Mouse (Mus musculus) embryonic facial prominence, embryonic 10.5 days (tissue): ENCODE results near the gene Slc25a3. TPM values are rescaled to one million over a fixed set of nuclear protein-coding genes. Genes with fewer than 3 reads are reported as not detected.
A peak's percentile ranks its signal among the peaks of the same experiment; 100 is the strongest.

Experiments used
- DNase-seq: peaks from one replicate; pipeline ENCODE4 v3.0.0-alpha.2; 2017; ENCODE audit warnings: low spot score
- H3K27ac ChIP-seq: fragments of 300-500 bp; sonication (generic); replicated peaks from 2 replicates; pipeline ENCODE4 v1.5.1; 2016; ENCODE audit warnings: mild to moderate bottlenecking
- H3K27me3 ChIP-seq: fragments of 300-500 bp; sonication (generic); replicated peaks from 2 replicates; pipeline ENCODE4 v1.6.1; 2016; ENCODE audit warnings: low read depth, mild to moderate bottlenecking; ENCODE audit not compliant: poor library complexity, severe bottlenecking
- H3K36me3 ChIP-seq: fragments of 300-500 bp; sonication (generic); replicated peaks from 2 replicates; pipeline ENCODE4 v1.6.1; 2016; ENCODE audit warnings: mild to moderate bottlenecking, moderate library complexity
- H3K4me1 ChIP-seq: fragments of 300-500 bp; sonication (generic); 2 replicates; pipeline ENCODE4 v1.6.1; 2016
- H3K4me3 ChIP-seq: fragments of 300-500 bp; sonication (generic); 2 replicates; pipeline ENCODE4 v1.5.1; 2016; ENCODE audit warnings: mild to moderate bottlenecking, moderate library complexity
- H3K9me3 ChIP-seq: fragments of 300-500 bp; sonication (generic); 2 replicates; pipeline ENCODE4 v1.6.1; 2016; ENCODE audit warnings: mild to moderate bottlenecking
- WGBS: fragments of 180-500 bp; shearing (Covaris S2); methylation state at CpG from one replicate; pipeline ENCODE4 v1.1.7; 2016; 5-methylcytosine and 5-hydroxymethylcytosine counted together
- polyA plus RNA-seq: library from polyadenylated mRNA; unstranded; fragments of >200 nt; fragmentation: Nextera tagmentation; extraction: Ambion mirVana; gene quantifications from 2 replicates; pipeline ENCODE4 v1.2.1, GENCODE M21; 2016

Gene Slc25a3
- polyA plus RNA-seq: 397 and 400 TPM in 2 replicates

GRCm38 (mm10) chr10:91123828-91124822 is at the start of gene Slc25a3:
Slc25a3 (minus strand) TSS chr10:91124059.
- peak; percentile 98 for DNase-seq
- Histone ChIP-seq H3K9me3 (no peaks in the 10 kb centered on the region), H3K27me3 (no peaks in the 10 kb centered on the region), H3K27ac (peak within 1 kb of the TSS; percentile 95), H3K4me3 (peak within 1 kb of the TSS; percentile 98), H3K4me1 (peaks cover 18% of the 10 kb centered on the region), H3K36me3 (peaks cover 33% of the 10 kb centered on the region)
- WGBS: 14% methylated on average over 59 of the region's 59 CpGs

GRCm38 (mm10) chr10:91172329-91173100 is 48.7 kb upstream of the Slc25a3 start:
- peaks cover 16% of the 10 kb centered on the region for H3K36me3 ChIP-seq
- 87% methylated on average over 14 of the region's 14 CpGs for WGBS
- peaks cover 20% of the 10 kb centered on the region for H3K4me1 ChIP-seq
- peak overlapping the region; percentile 100 for H3K27ac ChIP-seq
- no peaks in the 10 kb centered on the region for H3K27me3 ChIP-seq
- peak overlapping the region; percentile 96 for H3K4me3 ChIP-seq
- DNase-seq: no peak
- no peaks in the 10 kb centered on the region for H3K9me3 ChIP-seq

- under 1% methylated on average over 68 of the region's 68 CpGs for WGBS
- H3K9me3 ChIP-seq: no peaks in the 10 kb centered on the region
- peak overlapping the region; percentile 96 for H3K4me3 ChIP-seq
- peaks cover 28% of the 10 kb centered on the region for H3K4me1 ChIP-seq
- H3K27me3 ChIP-seq: no peaks in the 10 kb centered on the region
- peak overlapping the region; percentile 100 for H3K27ac ChIP-seq
- DNase-seq: peak; percentile 96
- peaks cover 23% of the 10 kb centered on the region for H3K36me3 ChIP-seq
Measured at GRCm38 (mm10) chr10:91171455-91172328, 47.8 kb upstream of the Slc25a3 start.

GRCm38 (mm10) chr10:91171041-91171440 is 47.2 kb upstream of the Slc25a3 start:
- under 1% methylated on average over 59 of the region's 59 CpGs for WGBS
- Histone ChIP-seq H3K36me3 (peaks cover 29% of the 10 kb centered on the region), H3K4me3 (peak overlapping the region; percentile 96), H3K27ac (peak overlapping the region; percentile 100), H3K9me3 (no peaks in the 10 kb centered on the region), H3K4me1 (peaks cover 28% of the 10 kb centered on the region), H3K27me3 (no peaks in the 10 kb centered on the region)
- no peak for DNase-seq

- H3K27me3 ChIP-seq: no peaks in the 10 kb centered on the region
- peaks cover 28% of the 10 kb centered on the region for H3K4me1 ChIP-seq
- peaks cover 36% of the 10 kb centered on the region for H3K36me3 ChIP-seq
- peak overlapping the region; percentile 100 for H3K27ac ChIP-seq
- DNase-seq: peak; percentile 90
- H3K9me3 ChIP-seq: no peaks in the 10 kb centered on the region
- under 1% methylated on average over 50 of the region's 50 CpGs for WGBS
- H3K4me3 ChIP-seq: peak overlapping the region; percentile 96
Measured at GRCm38 (mm10) chr10:91170143-91170941, 46.5 kb upstream of the Slc25a3 start.

GRCm38 (mm10) chr10:91169414-91170065 is 45.7 kb upstream of the Slc25a3 start:
- Histone ChIP-seq H3K27me3 (no peaks in the 10 kb centered on the region), H3K27ac (peak overlapping the region; percentile 100), H3K36me3 (peaks cover 44% of the 10 kb centered on the region), H3K4me1 (peaks cover 28% of the 10 kb centered on the region), H3K4me3 (peak overlapping the region; percentile 96), H3K9me3 (no peaks in the 10 kb centered on the region)
- WGBS: 49% methylated on average over 17 of the region's 17 CpGs
- no peak for DNase-seq

- Histone ChIP-seq H3K27ac (no peak overlapping the region), H3K4me3 (peak overlapping the region; percentile 96), H3K9me3 (no peaks in the 10 kb centered on the region), H3K27me3 (no peaks in the 10 kb centered on the region), H3K36me3 (peaks cover 66% of the 10 kb centered on the region), H3K4me1 (peaks cover 28% of the 10 kb centered on the region)
- WGBS: 72% methylated on average over 7 of the region's 7 CpGs
- DNase-seq: no peak
Measured at GRCm38 (mm10) chr10:91167352-91167751, 43.5 kb upstream of the Slc25a3 start.

GRCm38 (mm10) chr10:91166890-91167289 is 43.0 kb upstream of the Slc25a3 start:
- 69% methylated on average over 5 of the region's 5 CpGs for WGBS
- Histone ChIP-seq H3K4me3 (peak overlapping the region; percentile 96), H3K9me3 (no peaks in the 10 kb centered on the region), H3K27me3 (no peaks in the 10 kb centered on the region), H3K27ac (no peak overlapping the region), H3K4me1 (peaks cover 28% of the 10 kb centered on the region), H3K36me3 (peaks cover 70% of the 10 kb centered on the region)
- peak; percentile 58 for DNase-seq

- Histone ChIP-seq H3K27ac (no peak overlapping the region), H3K9me3 (no peaks in the 10 kb centered on the region), H3K36me3 (peaks cover 81% of the 10 kb centered on the region), H3K4me1 (peaks cover 28% of the 10 kb centered on the region), H3K27me3 (no peaks in the 10 kb centered on the region), H3K4me3 (no peak overlapping the region)
- no peak for DNase-seq
Measured at GRCm38 (mm10) chr10:91165850-91166249, 42.0 kb upstream of the Slc25a3 start.

- peaks cover 27% of the 10 kb centered on the region for H3K4me1 ChIP-seq
- H3K27me3 ChIP-seq: no peaks in the 10 kb centered on the region
- H3K9me3 ChIP-seq: no peaks in the 10 kb centered on the region
- H3K27ac ChIP-seq: no peak overlapping the region
- DNase-seq: no peak
- H3K4me3 ChIP-seq: no peak overlapping the region
- H3K36me3 ChIP-seq: peaks cover 94% of the 10 kb centered on the region
- WGBS: 93% methylated on average over 3 of the region's 3 CpGs
Measured at GRCm38 (mm10) chr10:91164491-91164890, 40.6 kb upstream of the Slc25a3 start.
